In the genomic region with DNA sequence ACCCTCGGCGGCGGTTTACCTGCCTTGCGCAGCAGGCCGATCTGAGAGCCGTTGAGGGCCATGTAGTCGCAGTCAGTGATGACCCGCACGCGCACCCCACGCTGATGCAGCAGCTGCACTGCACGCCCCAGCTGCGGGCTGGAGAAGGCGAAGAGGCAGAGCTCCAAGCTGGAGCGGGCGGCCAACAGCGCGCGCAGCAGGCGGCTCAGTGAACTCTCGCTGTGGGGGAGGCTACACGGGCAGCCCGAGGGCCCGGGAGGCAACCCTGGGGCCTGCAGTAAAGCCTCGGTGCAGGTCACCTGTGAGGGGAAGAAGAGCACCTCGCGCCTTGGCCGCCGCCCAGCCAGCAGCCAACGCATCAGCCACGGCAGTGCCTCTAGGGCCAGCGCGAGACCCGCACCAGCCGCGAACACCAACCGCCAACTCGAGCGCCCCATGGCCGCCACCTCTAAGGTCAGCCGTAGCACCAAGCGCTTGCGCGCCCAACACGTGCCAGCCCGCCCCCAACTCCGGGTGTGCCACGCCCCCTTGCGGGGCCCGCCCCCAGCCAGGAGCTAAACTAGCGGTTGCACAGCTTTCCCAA, we compare ENCODE assay signal across 8 mouse cellular contexts. TPM values are rescaled to one million over a fixed set of nuclear protein-coding genes. Genes with fewer than 3 reads are reported as not detected.
DNase-seq lines count a peak whose midpoint lies in the region; ATAC-seq and TF ChIP-seq lines count a peak whose summit lies in the region.

Gene Pld6 (minus strand): TSS at position 447 of the 583 bp plus-strand sequence.

- H3K36me3 ChIP-seq in E14TG2a.4 (ENCODE audit: insufficient read depth, low read length) = peaks cover 38% of the 10 kb centered on the region
- H3K36me3 ChIP-seq in forebrain, embryonic 12.5 days (replicated peaks) = peaks cover 13% of the 10 kb centered on the region
- H3K36me3 ChIP-seq in hindbrain, embryonic 15.5 days = peaks cover 13% of the 10 kb centered on the region
- peaks cover 2% of the 10 kb centered on the region; the same call in 1 of the 2 replicates for H3K36me3 ChIP-seq in liver, adult 2 months (ENCODE audit: control insufficient read depth, insufficient read depth, low read length)
- peaks cover 12% of the 10 kb centered on the region for H3K36me3 ChIP-seq in midbrain, embryonic 16.5 days (ENCODE audit: control insufficient read depth, insufficient read depth, low read length)

- H3K4me3 ChIP-seq in E14TG2a.4 (replicated peaks; ENCODE audit: low read length) = peak within 1 kb of the TSS; percentile 85
- H3K4me3 ChIP-seq in forebrain, embryonic 12.5 days (replicated peaks) = peak within 1 kb of the TSS; percentile 43
- peak within 1 kb of the TSS; percentile 50 for H3K4me3 ChIP-seq in hindbrain, embryonic 15.5 days
- peak within 1 kb of the TSS; percentile 64 for H3K4me3 ChIP-seq in liver, adult 2 months (ENCODE audit: insufficient read depth, low read depth, low read length)
- H3K4me3 ChIP-seq in midbrain, embryonic 16.5 days (ENCODE audit: low read depth, low read length) = peak within 1 kb of the TSS; percentile 50

- H3K9ac ChIP-seq in forebrain, embryonic 12.5 days = peak within 1 kb of the TSS; percentile 43
- peak within 1 kb of the TSS; percentile 57 for H3K9ac ChIP-seq in hindbrain, embryonic 15.5 days
- H3K9ac ChIP-seq in liver, adult 2 months (ENCODE audit: low read depth, low read length) = peak within 1 kb of the TSS; percentile 72
- peak within 1 kb of the TSS; percentile 75 for H3K9ac ChIP-seq in midbrain, embryonic 16.5 days (ENCODE audit: low read depth, low read length)

- ATAC-seq in forebrain, embryonic 12.5 days (ENCODE audit: low FRiP score) = peak; percentile 67
- peak; percentile 83 for ATAC-seq in hindbrain, embryonic 15.5 days (ENCODE audit: low FRiP score, low read depth)
- peak; percentile 88 for ATAC-seq in midbrain, embryonic 16.5 days

- H3K27ac ChIP-seq in forebrain, embryonic 12.5 days = no peak within 1 kb of the TSS
- 0 out of 2 replicates have a peak within 1 kb of the TSS, but pooled peaks have one; percentile 28 for H3K27ac ChIP-seq in hindbrain, embryonic 15.5 days (replicated peaks)
- H3K27ac ChIP-seq in liver, adult 2 months (replicated peaks; ENCODE audit: insufficient read depth, low read depth, low read length) = peak within 1 kb of the TSS; percentile 60
- H3K27ac ChIP-seq in midbrain, embryonic 16.5 days (ENCODE audit: low read length) = 0 out of 2 replicates have a peak within 1 kb of the TSS, but pooled peaks have one; percentile 22

- TF ChIP-seq POLR2A in liver, adult 2 months (IDR thresholded peaks at IDR 0.05; ENCODE audit: extremely low read depth, insufficient read depth, low read length) = no peak

- H3K4me2 ChIP-seq in forebrain, embryonic 12.5 days = peak within 1 kb of the TSS; percentile 71
- H3K4me2 ChIP-seq in hindbrain, embryonic 15.5 days = peak within 1 kb of the TSS; percentile 98
- peak within 1 kb of the TSS; percentile 95 for H3K4me2 ChIP-seq in midbrain, embryonic 16.5 days (ENCODE audit: low read length)

- peaks cover 17% of the 10 kb centered on the region for H3K4me1 ChIP-seq in E14TG2a.4 (replicated peaks; ENCODE audit: low read depth, low read length)
- H3K4me1 ChIP-seq in forebrain, embryonic 12.5 days = peaks cover 13% of the 10 kb centered on the region
- peaks cover 10% of the 10 kb centered on the region for H3K4me1 ChIP-seq in hindbrain, embryonic 15.5 days (replicated peaks)
- peaks cover 8% of the 10 kb centered on the region for H3K4me1 ChIP-seq in liver, adult 2 months (ENCODE audit: control insufficient read depth, insufficient read depth, low read length)
- peaks cover 8% of the 10 kb centered on the region; the same call in 1 of the 2 replicates for H3K4me1 ChIP-seq in midbrain, embryonic 16.5 days (ENCODE audit: control insufficient read depth, insufficient read depth, low read length)

- WGBS in forebrain, embryonic 12.5 days = 1% methylated on average over 51 of the region's 51 CpGs
- WGBS in hindbrain, embryonic 15.5 days = under 1% methylated on average over 49 of the region's 51 CpGs
- WGBS in liver, adult 2 months = 1% methylated on average over 51 of the region's 51 CpGs
- WGBS in midbrain, embryonic 16.5 days = 1% methylated on average over 47 of the region's 51 CpGs

- peaks cover 10% of the 10 kb centered on the region for H3K27me3 ChIP-seq in E14TG2a.4 (ENCODE audit: insufficient read depth, low read length)
- peaks cover 19% of the 10 kb centered on the region; the same call in 1 of the 2 replicates for H3K27me3 ChIP-seq in forebrain, embryonic 12.5 days
- H3K27me3 ChIP-seq in hindbrain, embryonic 15.5 days = no peaks in the 10 kb centered on the region
- H3K27me3 ChIP-seq in liver, adult 2 months (ENCODE audit: control insufficient read depth, insufficient read depth, low read length) = no peaks in the 10 kb centered on the region
- H3K27me3 ChIP-seq in midbrain, embryonic 16.5 days (ENCODE audit: control insufficient read depth, insufficient read depth, low read depth, low read length) = no peaks in the 10 kb centered on the region

- DNase-seq in adrenal gland, adult 2 months = peak; percentile 78
- DNase-seq in liver, adult 2 months (ENCODE audit: extremely low read depth, low read depth, low spot score) = peak; percentile 60
- DNase-seq in spleen, postnatal 10 days (ENCODE audit: low spot score in 2 of 2) = peak; percentile 16 to 58
- DNase-seq in layer of hippocampus, adult 8-10 months (ENCODE audit: low spot score in 2 of 2) = no peak

- no peaks in the 10 kb centered on the region for H3K79me2 ChIP-seq in liver, adult 2 months (ENCODE audit: control insufficient read depth, insufficient read depth, low read length)

- no peaks in the 10 kb centered on the region for H3K9me3 ChIP-seq in E14TG2a.4 (ENCODE audit: low read length)
- H3K9me3 ChIP-seq in forebrain, embryonic 12.5 days = no peaks in the 10 kb centered on the region
- H3K9me3 ChIP-seq in hindbrain, embryonic 15.5 days = no peaks in the 10 kb centered on the region
- no peaks in the 10 kb centered on the region for H3K9me3 ChIP-seq in midbrain, embryonic 16.5 days (replicated peaks; ENCODE audit: control insufficient read depth, low read length, poor library complexity, severe bottlenecking)

- no peak for TF ChIP-seq CTCF in E14TG2a.4 (conservative IDR thresholded peaks at IDR 0.05; ENCODE audit: low read length)
- no peak for TF ChIP-seq CTCF in liver, adult 2 months (IDR thresholded peaks at IDR 0.05; ENCODE audit: low read depth, low read length)

RNA-seq across cellular contexts. Expression of gene Pld6, which starts in this region (rescaled TPM):
- total RNA-seq in adrenal gland, adult 2 months (2021) = 1 to 10 TPM; 1.7 to 2.6 TPM
- 10.6 and 12.5 TPM in 2 replicates for polyA plus RNA-seq in adrenal gland, adult 2 months (2012; rRNA removed)
- 2.3 TPM in 2 replicates for polyA plus RNA-seq in forebrain, embryonic 12.5 days (2016; fragmentation: Nextera tagmentation; extraction: Ambion mirVana)
- 15.1 and 16.4 TPM in 2 replicates for polyA plus RNA-seq in hindbrain, embryonic 15.5 days (2015; fragmentation: Nextera tagmentation; extraction: Ambion mirVana)
- total RNA-seq in liver, adult 2 months (2014; rRNA removed) = 1.6 and 1.9 TPM in 2 replicates
- polyA plus RNA-seq in liver, adult 2 months (2012; rRNA removed) = 3.9 and 4.3 TPM in 2 replicates
- polyA plus RNA-seq in midbrain, embryonic 16.5 days (2015; fragmentation: Nextera tagmentation; extraction: Ambion mirVana) = 13.4 and 19.4 TPM in 2 replicates
- 1 to 10 TPM in 1 of 4 experiments, under 1 TPM in 2, not detected in 1; 0.49 to 1.5 (median 0.85) TPM for total RNA-seq in layer of hippocampus, adult 8-10 months (2022)

Comparison
In these comparisons a context has a peak if more than half of its experiments do, and no peak if none do; other contexts are left out.
1. DNase-seq: peak in adrenal gland, adult 2 months (single experiment), liver, adult 2 months (single experiment) and spleen, postnatal 10 days (2 of 2); none in layer of hippocampus, adult 8-10 months (0 of 2).
2. Peak in every context shown above with its lines, with median percentiles within 50 percentile points of each other: H3K4me3 ChIP-seq, ATAC-seq, H3K4me2 ChIP-seq and H3K9ac ChIP-seq.